Mouse (Mus musculus) hindbrain, embryonic 15.5 days (tissue): Measurements from ENCODE around the gene Zfp593. TPM values are rescaled to one million over a fixed set of nuclear protein-coding genes. Genes with fewer than 3 reads are reported as not detected.

Experiments used
- ATAC-seq: fragments of 200-750 bp; cut with Nextera tagmentation; 2 replicates; pipeline ENCODE4 v1.8.0; 2017; ENCODE audit warnings: low read depth, moderate number of reproducible peaks, moderate TSS enrichment; ENCODE audit not compliant: low FRiP score
- H3K27ac ChIP-seq: fragments of 300-500 bp; sonication (generic); replicated peaks from 2 replicates; pipeline ENCODE4 v1.5.1; 2015; ENCODE audit warnings: mild to moderate bottlenecking, inconsistent platforms
- H3K27me3 ChIP-seq: fragments of 300-500 bp; sonication (generic); 2 replicates; pipeline ENCODE4 v1.6.1; 2015; ENCODE audit warnings: control low read depth, inconsistent platforms
- H3K36me3 ChIP-seq: fragments of 300-500 bp; sonication (generic); 2 replicates; pipeline ENCODE4 v1.6.1; 2015; ENCODE audit warnings: control low read depth, inconsistent platforms
- H3K4me1 ChIP-seq: fragments of 300-500 bp; sonication (generic); replicated peaks from 2 replicates; pipeline ENCODE4 v1.6.1; 2015; ENCODE audit warnings: control low read depth, inconsistent platforms
- H3K4me2 ChIP-seq: fragments of 300-500 bp; sonication (generic); 2 replicates; pipeline ENCODE4 v1.6.1; 2015; ENCODE audit warnings: moderate library complexity, mild to moderate bottlenecking, inconsistent platforms
- H3K4me3 ChIP-seq: fragments of 300-500 bp; sonication (generic); 2 replicates; pipeline ENCODE4 v1.5.1; 2015; ENCODE audit warnings: mild to moderate bottlenecking, inconsistent platforms
- H3K9ac ChIP-seq: fragments of 300-500 bp; sonication (generic); 2 replicates; pipeline ENCODE4 v1.6.1; 2015; ENCODE audit warnings: inconsistent platforms
- H3K9me3 ChIP-seq: fragments of 300-500 bp; sonication (generic); 2 replicates; pipeline ENCODE4 v1.6.1; 2016; ENCODE audit warnings: control low read depth, inconsistent platforms
- WGBS: fragments of 180-500 bp; shearing (Covaris S2); methylation state at CpG from one replicate; pipeline ENCODE4 v1.1.7; 2015; 5-methylcytosine and 5-hydroxymethylcytosine counted together
- polyA plus RNA-seq: library from polyadenylated mRNA; unstranded; fragments of >200 nt; fragmentation: Nextera tagmentation; extraction: Ambion mirVana; gene quantifications from 2 replicates; pipeline ENCODE4 v1.2.1, GENCODE M21; 2015

Zfp593 gene
- polyA plus RNA-seq, 1 experiment from 2014 or later, result 13.3 TPM

- Histone ChIP-seq H3K4me3 (peak within 1 kb of the TSS; percentile 56), H3K9me3 (no peaks in the 10 kb centered on the region), H3K27ac (peak within 1 kb of the TSS; percentile 36; the same call in 1 of the 2 replicates), H3K36me3 (no peaks in the 10 kb centered on the region), H3K27me3 (peaks cover 36% of the 10 kb centered on the region), H3K4me1 (peaks cover 50% of the 10 kb centered on the region), H3K4me2 (peak within 1 kb of the TSS; percentile 89), H3K9ac (0 out of 2 replicates have a peak within 1 kb of the TSS, but pooled peaks have one; percentile 3)
- WGBS, result 2% methylated on average over 13 of the region's 13 CpGs
- no peak for ATAC-seq
These were observed 8.4 kb upstream of the Zfp593 start, which contains the start of gene Grrp1 for GRCm38 (mm10) chr4:134253722-134254324. Grrp1 (minus strand) TSS chr4:134254106.

GRCm38 (mm10) chr4:134252911-134253721 lies 7.7 kb upstream of the Zfp593 start:
- no peaks in the 10 kb centered on the region for H3K36me3 ChIP-seq
- peak overlapping the region; percentile 86; the same call in 1 of the 2 replicates for H3K27ac ChIP-seq

GRCm38 (mm10) chr4:134252131-134252910 lies 6.9 kb upstream of the Zfp593 start:
- Histone ChIP-seq H3K4me2 (peak overlapping the region; percentile 89), H3K27ac (peak overlapping the region; percentile 86), H3K4me3 (peak overlapping the region; percentile 56), H3K9ac (peak overlapping the region; percentile 61), H3K4me1 (peaks cover 50% of the 10 kb centered on the region), H3K9me3 (no peaks in the 10 kb centered on the region), H3K27me3 (peaks cover 48% of the 10 kb centered on the region), H3K36me3 (no peaks in the 10 kb centered on the region)
- 7% methylated on average over 22 of the region's 22 CpGs for WGBS
- peak; percentile 13; the same call in 1 of the 2 replicates for ATAC-seq

More at GRCm38 (mm10) chr4:134252911-134253721, 7.7 kb upstream of the Zfp593 start:
- H3K4me1 ChIP-seq, result peaks cover 50% of the 10 kb centered on the region
- H3K9me3 ChIP-seq, result no peaks in the 10 kb centered on the region
- peaks cover 42% of the 10 kb centered on the region for H3K27me3 ChIP-seq
- WGBS, result 9% methylated on average over 15 of the region's 15 CpGs
- H3K9ac ChIP-seq, result 0 out of 2 replicates have a peak overlapping the region, but pooled peaks have one; percentile 3
- H3K4me3 ChIP-seq, result peak overlapping the region; percentile 56
- ATAC-seq, result no peak
- H3K4me2 ChIP-seq, result peak overlapping the region; percentile 89

- peaks cover 51% of the 10 kb centered on the region for H3K27me3 ChIP-seq
- H3K4me1 ChIP-seq, result peaks cover 53% of the 10 kb centered on the region
- WGBS, result under 1% methylated on average over 85 of the region's 91 CpGs
- ATAC-seq, result peak; percentile 67
- peak overlapping the region; percentile 61 for H3K9ac ChIP-seq
- H3K27ac ChIP-seq, result peak overlapping the region; percentile 86
- peak overlapping the region; percentile 56 for H3K4me3 ChIP-seq
- peak overlapping the region; percentile 89 for H3K4me2 ChIP-seq
- no peaks in the 10 kb centered on the region for H3K36me3 ChIP-seq
- H3K9me3 ChIP-seq, result no peaks in the 10 kb centered on the region
These were observed 6.1 kb upstream of the Zfp593 start for GRCm38 (mm10) chr4:134251241-134252130.

GRCm38 (mm10) chr4:134250930-134251240 lies 5.5 kb upstream of the Zfp593 start:
- peak overlapping the region; percentile 86 for H3K27ac ChIP-seq
- WGBS, result 5% methylated on average over 10 of the region's 10 CpGs
- peak overlapping the region; percentile 56 for H3K4me3 ChIP-seq
- no peaks in the 10 kb centered on the region for H3K9me3 ChIP-seq
- peak overlapping the region; percentile 61 for H3K9ac ChIP-seq
- ATAC-seq, result no peak
- H3K27me3 ChIP-seq, result peaks cover 50% of the 10 kb centered on the region
- peak overlapping the region; percentile 89 for H3K4me2 ChIP-seq
- no peaks in the 10 kb centered on the region for H3K36me3 ChIP-seq
- H3K4me1 ChIP-seq, result peaks cover 59% of the 10 kb centered on the region

- H3K36me3 ChIP-seq, result no peaks in the 10 kb centered on the region
- peak overlapping the region; percentile 61 for H3K9ac ChIP-seq
- peak overlapping the region; percentile 89 for H3K4me2 ChIP-seq
- H3K27me3 ChIP-seq, result peaks cover 50% of the 10 kb centered on the region
- WGBS, result 6% methylated on average over 27 of the region's 27 CpGs
- no peaks in the 10 kb centered on the region for H3K9me3 ChIP-seq
- peak overlapping the region; percentile 56 for H3K4me3 ChIP-seq
- peak overlapping the region; percentile 86 for H3K27ac ChIP-seq
- peaks cover 63% of the 10 kb centered on the region for H3K4me1 ChIP-seq
- no peak for ATAC-seq
These were observed 4.9 kb upstream of the Zfp593 start for GRCm38 (mm10) chr4:134250116-134250929.

- WGBS, result under 1% methylated on average over 30 of the region's 30 CpGs
- peak; percentile 29; the same call in 1 of the 2 replicates for ATAC-seq
- Histone ChIP-seq H3K27me3 (peaks cover 45% of the 10 kb centered on the region), H3K9ac (peak overlapping the region; percentile 41), H3K4me3 (peak overlapping the region; percentile 56), H3K4me1 (peaks cover 68% of the 10 kb centered on the region), H3K4me2 (peak overlapping the region; percentile 89), H3K27ac (no peak overlapping the region), H3K36me3 (no peaks in the 10 kb centered on the region), H3K9me3 (no peaks in the 10 kb centered on the region)
These were observed 4.3 kb upstream of the Zfp593 start for GRCm38 (mm10) chr4:134249651-134250050.

GRCm38 (mm10) chr4:134246719-134247258 lies 1.4 kb upstream of the Zfp593 start, which contains the start of gene Gm30191:
Gm30191 (plus strand) TSS chr4:134246935.
- ATAC-seq, result no peak
- Histone ChIP-seq H3K9me3 (no peaks in the 10 kb centered on the region), H3K27me3 (peaks cover 20% of the 10 kb centered on the region), H3K27ac (0 out of 2 replicates have a peak within 1 kb of the TSS, but pooled peaks have one; percentile 43), H3K9ac (peak within 1 kb of the TSS; percentile 62; the same call in 1 of the 2 replicates), H3K36me3 (no peaks in the 10 kb centered on the region), H3K4me1 (peaks cover 58% of the 10 kb centered on the region), H3K4me3 (peak within 1 kb of the TSS; percentile 63), H3K4me2 (peak within 1 kb of the TSS; percentile 75)
- 75% methylated on average over 7 of the region's 7 CpGs for WGBS

- Histone ChIP-seq H3K27ac (no peak overlapping the region), H3K27me3 (peaks cover 19% of the 10 kb centered on the region), H3K4me2 (no peak overlapping the region), H3K9me3 (no peaks in the 10 kb centered on the region), H3K4me1 (peaks cover 53% of the 10 kb centered on the region), H3K9ac (no peak overlapping the region), H3K36me3 (no peaks in the 10 kb centered on the region), H3K4me3 (no peak overlapping the region)
- ATAC-seq, result peak; percentile 11; the same call in 1 of the 2 replicates
- 19% methylated on average over 4 of the region's 4 CpGs for WGBS
These were observed 864 bp upstream of the Zfp593 start for GRCm38 (mm10) chr4:134246256-134246655.
